Mouse (Mus musculus): ENCODE measurements around the gene Epha7.
A peak's percentile ranks its signal among the peaks of the same experiment; 100 is the strongest.

Gene Epha7

GRCm38 (mm10) chr4:28899783-28900182 lies 86.9 kb downstream of the Epha7 start:
- no peak for DNase-seq (ENCODE audit: extremely low spot score)

GRCm38 (mm10) chr4:28901496-28901895 lies 88.6 kb downstream of the Epha7 start:
- DNase-seq (ENCODE audit: extremely low spot score): no peak

- no peak for DNase-seq (ENCODE audit: extremely low spot score)
Observed at GRCm38 (mm10) chr4:28902004-28902704, 89.2 kb downstream of the Epha7 start.

- DNase-seq (ENCODE audit: extremely low spot score): no peak
Observed at GRCm38 (mm10) chr4:28906985-28907384, 94.1 kb downstream of the Epha7 start.

- no peak for DNase-seq (ENCODE audit: extremely low spot score)
Observed at GRCm38 (mm10) chr4:28910127-28910526, 97.2 kb downstream of the Epha7 start.

- DNase-seq (ENCODE audit: extremely low spot score): no peak
Observed at GRCm38 (mm10) chr4:28912028-28912427, 99.1 kb downstream of the Epha7 start.

GRCm38 (mm10) chr4:28913613-28914012 lies 100.7 kb downstream of the Epha7 start:
- DNase-seq (ENCODE audit: extremely low spot score): no peak

GRCm38 (mm10) chr4:28920645-28921044 lies 107.7 kb downstream of the Epha7 start:
- DNase-seq (ENCODE audit: extremely low spot score): no peak

- DNase-seq (ENCODE audit: extremely low spot score): no peak
Observed at GRCm38 (mm10) chr4:28926072-28926471, 113.1 kb downstream of the Epha7 start.

- DNase-seq (ENCODE audit: extremely low spot score): no peak
Observed at GRCm38 (mm10) chr4:28933431-28933830, 120.5 kb downstream of the Epha7 start.

GRCm38 (mm10) chr4:28934802-28935201 lies 121.9 kb downstream of the Epha7 start:
- no peak for DNase-seq (ENCODE audit: extremely low spot score)

GRCm38 (mm10) chr4:28935567-28935966 lies 122.6 kb downstream of the Epha7 start:
- no peak for DNase-seq (ENCODE audit: extremely low spot score)

- DNase-seq (ENCODE audit: extremely low spot score): no peak
Observed at GRCm38 (mm10) chr4:28940710-28941109, 127.8 kb downstream of the Epha7 start.

- DNase-seq (ENCODE audit: extremely low spot score): no peak
Observed at GRCm38 (mm10) chr4:28944237-28944636, 131.3 kb downstream of the Epha7 start.

GRCm38 (mm10) chr4:28960889-28961560 lies 148.1 kb downstream of the Epha7 start:
- no peak for DNase-seq (ENCODE audit: extremely low spot score)

- DNase-seq (ENCODE audit: extremely low spot score): peak; percentile 12
Observed at GRCm38 (mm10) chr4:28967584-28968315, 154.8 kb downstream of the Epha7 start.

- DNase-seq (ENCODE audit: extremely low spot score): peak; percentile 5
Observed at GRCm38 (mm10) chr4:28998462-28999286, 185.7 kb downstream of the Epha7 start.

- no peak for DNase-seq (ENCODE audit: extremely low spot score)
Observed at GRCm38 (mm10) chr4:28999287-28999595, 186.3 kb downstream of the Epha7 start.

GRCm38 (mm10) chr4:29010333-29010732 lies 197.4 kb downstream of the Epha7 start:
- DNase-seq (ENCODE audit: extremely low spot score): no peak
